Comparison of ENCODE assay signal across 23 mouse cellular contexts in the genomic region with DNA sequence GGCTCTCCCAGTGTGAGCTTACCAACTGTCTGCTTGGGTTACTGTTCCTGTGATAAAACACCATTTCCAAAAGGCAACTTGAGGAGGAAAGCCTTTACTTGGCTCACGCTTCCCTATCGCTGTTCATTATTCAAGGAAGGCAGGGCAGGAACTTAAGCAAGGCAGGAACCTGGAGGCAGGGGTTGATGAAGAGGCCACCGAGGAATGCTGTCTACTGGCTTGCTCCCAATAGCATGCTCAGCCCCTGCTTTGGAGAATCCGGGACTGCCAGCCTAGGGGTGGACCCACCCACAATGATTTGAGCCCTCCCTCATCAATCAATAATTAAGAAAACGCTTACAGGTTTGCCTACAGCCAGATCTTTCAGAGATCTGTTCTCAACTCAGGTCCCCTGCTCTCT.
"Had no signal": no experiment of that assay in that cellular context is flagged by ENCODE, and none has a peak within 500 bp of the region (broad histone marks: within the 10 kb centered on the region; RNA-seq: fewer than 3 reads in every experiment).

No protein-coding gene starts in this region.

- H3K9me3 ChIP-seq: heart, embryonic 15.5 days; hindbrain, embryonic 15.5 days; limb, embryonic 10.5 days; limb, embryonic 12.5 days; liver, embryonic 13.5 days; liver, embryonic 15.5 days had no signal

- DNase-seq: gastrocnemius, postnatal 14 days; gastrocnemius, postnatal 36 days; heart, adult 18-20 months; heart, postnatal 14 days; heart, postnatal 36 days; kidney, adult 11 months; kidney, adult 8-10 months; kidney, postnatal 10 days; kidney, postnatal 25 days; kidney, postnatal 4 days; liver; liver, embryonic 13.5 days had no signal

- H3K4me3 ChIP-seq: heart, embryonic 13.5 days; heart, embryonic 15.5 days; hindbrain, embryonic 13.5 days; hindbrain, embryonic 15.5 days; layer of hippocampus, adult 2 months; left cerebral cortex, adult 2 months; limb, embryonic 10.5 days; limb, embryonic 12.5 days; liver, embryonic 13.5 days; liver, embryonic 15.5 days had no signal

- ATAC-seq: hindbrain, postnatal 0 days; intestine, embryonic 16.5 days had no signal

- H3K4me1 ChIP-seq: heart, embryonic 13.5 days; heart, embryonic 15.5 days; hindbrain, embryonic 13.5 days; hindbrain, embryonic 15.5 days; limb, embryonic 10.5 days; limb, embryonic 12.5 days; liver, embryonic 13.5 days; liver, embryonic 15.5 days had no signal

- H3K27ac ChIP-seq: heart, embryonic 13.5 days; heart, embryonic 15.5 days; hindbrain, embryonic 13.5 days; hindbrain, embryonic 15.5 days; hindbrain, postnatal 0 days; layer of hippocampus, adult 2 months; left cerebral cortex, adult 2 months; limb, embryonic 10.5 days; limb, embryonic 12.5 days; liver, embryonic 13.5 days; liver, embryonic 15.5 days had no signal

- H3K36me3 ChIP-seq: heart, embryonic 13.5 days; heart, embryonic 15.5 days; hindbrain, embryonic 13.5 days; hindbrain, embryonic 15.5 days; limb, embryonic 10.5 days; limb, embryonic 12.5 days; liver, embryonic 13.5 days; liver, embryonic 15.5 days had no signal

- H3K9ac ChIP-seq: heart, embryonic 13.5 days; heart, embryonic 15.5 days; hindbrain, embryonic 13.5 days; hindbrain, embryonic 15.5 days; limb, embryonic 12.5 days; liver, embryonic 13.5 days; liver, embryonic 15.5 days had no signal

- H3K27me3 ChIP-seq: heart, embryonic 13.5 days; heart, embryonic 15.5 days; hindbrain, embryonic 13.5 days; hindbrain, embryonic 15.5 days; limb, embryonic 12.5 days; liver, embryonic 13.5 days; liver, embryonic 15.5 days had no signal
